Mouse (Mus musculus): ENCODE data around the gene Cd63. TPM values are rescaled to one million over a fixed set of nuclear protein-coding genes. Genes with fewer than 3 reads are reported as not detected.

Cd63 gene
- polyA plus RNA-seq, 1 experiment from 2014 or later, result 119 TPM

DNA sequence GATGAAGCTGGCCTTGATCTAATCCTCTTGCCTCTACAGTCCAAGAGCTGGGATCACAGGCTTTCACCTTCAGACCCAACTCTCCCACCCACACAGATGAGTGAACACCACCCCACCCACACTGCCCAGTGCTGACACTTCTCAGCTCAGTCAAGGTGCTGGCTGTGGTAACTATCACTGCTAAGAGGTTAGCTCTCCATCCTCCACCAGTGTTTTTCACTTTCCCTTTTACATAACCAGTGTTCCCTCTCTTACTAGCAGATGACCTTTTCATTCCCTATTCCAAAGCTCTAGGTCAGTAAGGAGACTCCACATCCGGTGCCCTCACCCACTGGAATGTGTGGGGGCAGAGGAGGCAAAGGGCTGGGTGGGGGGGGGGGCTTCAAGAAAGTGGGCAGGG lies 20.5 kb downstream of the Cd63 start:
- ATAC-seq, result no peak
- H3K4me1 ChIP-seq (replicated peaks; ENCODE audit: control insufficient read depth, insufficient read depth, low read length), result peaks cover 22% of the 10 kb centered on the region
- H3K4me2 ChIP-seq (ENCODE audit: low read length), result no peak overlapping the region

DNA sequence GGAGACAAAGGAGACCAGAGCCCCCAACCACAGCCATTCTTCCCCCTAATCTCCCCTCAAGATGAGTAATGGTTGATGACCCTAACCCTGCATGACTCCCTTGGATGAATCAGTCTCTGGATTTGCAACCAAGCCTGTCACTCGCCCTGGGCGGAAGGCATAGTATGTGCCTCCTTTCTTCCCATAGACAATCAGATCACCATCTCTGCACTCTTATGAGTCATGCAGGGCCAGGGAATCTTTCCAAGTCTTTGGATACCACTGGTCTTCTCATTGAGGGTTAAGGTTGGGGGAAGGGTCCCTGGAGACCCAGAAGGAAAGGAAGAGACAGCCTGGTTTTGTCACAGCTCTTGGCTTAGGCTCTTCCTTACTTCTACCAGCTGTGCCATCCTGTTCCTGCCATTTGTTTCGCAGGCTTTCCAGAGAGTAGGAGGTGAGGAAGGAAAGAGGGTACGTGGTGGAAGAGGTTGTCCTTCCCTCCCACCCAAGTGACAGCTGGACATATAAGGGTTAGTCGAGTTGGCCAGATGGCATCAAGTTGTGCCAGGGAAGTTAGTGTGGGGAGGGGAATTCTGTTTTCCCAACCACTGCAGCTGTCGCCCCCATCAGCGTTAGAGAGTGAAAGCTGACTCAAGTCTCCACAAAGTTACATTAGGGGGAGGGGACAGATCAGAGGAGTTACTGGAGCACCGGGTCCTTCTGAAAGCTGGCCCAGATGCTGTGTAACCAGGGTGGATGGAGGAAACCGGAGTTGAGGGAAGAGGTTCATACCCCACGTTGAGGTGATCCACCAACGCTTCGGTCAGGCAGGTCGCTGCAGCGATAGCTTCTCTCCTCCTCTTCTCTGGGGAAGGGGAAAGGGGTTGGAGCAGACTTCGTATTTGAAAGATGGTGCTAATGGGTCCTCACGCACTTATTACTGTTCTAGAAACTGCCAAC lies 21.4 kb downstream of the Cd63 start:
- Histone ChIP-seq H3K27ac (ENCODE audit: low read length) (peak overlapping the region; percentile 14; the same call in 1 of the 2 replicates), H3K9me3 (ENCODE audit: control insufficient read depth, low read length) (no peaks in the 10 kb centered on the region), H3K9ac (replicated peaks; ENCODE audit: low read depth, low read length) (peak overlapping the region; percentile 71; the same call in 1 of the 2 replicates), H3K4me3 (replicated peaks; ENCODE audit: low read length) (peak overlapping the region; percentile 60), H3K4me1 (replicated peaks; ENCODE audit: control insufficient read depth, insufficient read depth, low read length) (peaks cover 22% of the 10 kb centered on the region), H3K36me3 (ENCODE audit: control insufficient read depth, insufficient read depth) (no peaks in the 10 kb centered on the region), H3K4me2 (ENCODE audit: low read length) (peak overlapping the region; percentile 81), H3K27me3 (replicated peaks; ENCODE audit: control insufficient read depth, insufficient read depth, low read length) (no peaks in the 10 kb centered on the region)
- 71% methylated on average over 16 of the region's 16 CpGs for WGBS
- ATAC-seq, result no peak

More for the DNA sequence above, 20.5 kb downstream of the Cd63 start:
- Histone ChIP-seq H3K9me3 (ENCODE audit: control insufficient read depth, low read length) (no peaks in the 10 kb centered on the region), H3K4me3 (replicated peaks; ENCODE audit: low read length) (no peak overlapping the region), H3K27ac (ENCODE audit: low read length) (no peak overlapping the region), H3K36me3 (ENCODE audit: control insufficient read depth, insufficient read depth) (no peaks in the 10 kb centered on the region), H3K27me3 (replicated peaks; ENCODE audit: control insufficient read depth, insufficient read depth, low read length) (no peaks in the 10 kb centered on the region), H3K9ac (replicated peaks; ENCODE audit: low read depth, low read length) (no peak overlapping the region)
- 58% methylated on average over 1 of the region's 1 CpGs for WGBS

DNA sequence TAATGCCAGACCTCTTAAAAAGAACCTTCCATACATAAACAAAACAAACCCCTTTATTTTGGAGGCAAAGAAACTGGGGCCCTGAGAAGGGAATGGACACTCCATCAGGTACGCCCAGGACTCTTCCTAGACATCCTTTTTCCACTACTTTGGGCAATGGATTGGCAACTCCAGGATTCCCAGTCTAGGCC lies 21.9 kb downstream of the Cd63 start, which contains the start of gene Rdh5:
Rdh5 (minus strand) TSS at position 67 of the 191 bp plus-strand sequence.
- Histone ChIP-seq H3K27me3 (replicated peaks; ENCODE audit: control insufficient read depth, insufficient read depth, low read length) (no peaks in the 10 kb centered on the region), H3K4me2 (ENCODE audit: low read length) (peak within 1 kb of the TSS; percentile 81), H3K4me3 (replicated peaks; ENCODE audit: low read length) (peak within 1 kb of the TSS; percentile 60), H3K36me3 (ENCODE audit: control insufficient read depth, insufficient read depth) (no peaks in the 10 kb centered on the region), H3K27ac (ENCODE audit: low read length) (peak within 1 kb of the TSS; percentile 89), H3K9ac (replicated peaks; ENCODE audit: low read depth, low read length) (peak within 1 kb of the TSS; percentile 71), H3K9me3 (ENCODE audit: control insufficient read depth, low read length) (no peaks in the 10 kb centered on the region), H3K4me1 (replicated peaks; ENCODE audit: control insufficient read depth, insufficient read depth, low read length) (peaks cover 22% of the 10 kb centered on the region)
- no peak for ATAC-seq
- 4% methylated on average over 1 of the region's 1 CpGs for WGBS

DNA sequence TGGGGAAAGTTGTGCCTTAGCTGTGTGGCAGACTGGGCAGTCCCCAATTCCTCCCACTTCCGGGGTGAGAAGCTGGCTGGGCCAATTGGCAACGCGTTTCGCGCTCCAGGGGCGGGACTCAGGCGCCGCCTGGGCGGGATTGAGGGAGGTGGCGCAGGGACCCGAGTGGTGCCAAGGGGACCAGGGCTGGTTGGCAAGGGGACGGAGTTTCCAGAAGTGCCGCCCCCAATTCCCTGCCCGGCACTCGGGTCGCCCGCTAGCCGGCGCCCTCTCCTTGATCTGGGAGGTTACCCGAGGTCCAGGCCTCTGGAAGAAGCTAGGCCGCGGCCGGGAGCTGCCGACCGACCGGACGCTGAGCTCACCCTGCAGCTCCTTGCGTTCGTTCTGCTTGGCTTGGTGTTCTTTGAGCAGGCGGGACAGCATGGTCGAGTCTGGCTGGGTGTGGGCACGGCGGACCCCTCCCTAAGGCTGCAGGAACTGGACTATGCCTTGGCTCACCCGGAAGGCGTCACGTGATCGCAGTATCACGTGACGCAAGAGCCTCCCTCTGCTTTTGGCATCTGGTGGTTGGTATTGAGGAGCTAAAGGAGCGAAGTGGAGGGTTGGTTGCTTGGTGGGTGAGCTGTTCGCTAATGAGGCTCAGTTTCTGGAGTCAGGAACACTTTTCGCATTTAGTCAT lies 22.4 kb downstream of the Cd63 start:
- under 1% methylated on average over 42 of the region's 42 CpGs for WGBS
- H3K9me3 ChIP-seq (ENCODE audit: control insufficient read depth, low read length), result no peaks in the 10 kb centered on the region
- no peaks in the 10 kb centered on the region for H3K36me3 ChIP-seq (ENCODE audit: control insufficient read depth, insufficient read depth)
- peak overlapping the region; percentile 81 for H3K4me2 ChIP-seq (ENCODE audit: low read length)
- H3K27ac ChIP-seq (ENCODE audit: low read length), result peak overlapping the region; percentile 89
- peak; percentile 98 for ATAC-seq
- peaks cover 23% of the 10 kb centered on the region for H3K4me1 ChIP-seq (replicated peaks; ENCODE audit: control insufficient read depth, insufficient read depth, low read length)
- no peaks in the 10 kb centered on the region for H3K27me3 ChIP-seq (replicated peaks; ENCODE audit: control insufficient read depth, insufficient read depth, low read length)
- peak overlapping the region; percentile 60 for H3K4me3 ChIP-seq (replicated peaks; ENCODE audit: low read length)
- peak overlapping the region; percentile 71 for H3K9ac ChIP-seq (replicated peaks; ENCODE audit: low read depth, low read length)

DNA sequence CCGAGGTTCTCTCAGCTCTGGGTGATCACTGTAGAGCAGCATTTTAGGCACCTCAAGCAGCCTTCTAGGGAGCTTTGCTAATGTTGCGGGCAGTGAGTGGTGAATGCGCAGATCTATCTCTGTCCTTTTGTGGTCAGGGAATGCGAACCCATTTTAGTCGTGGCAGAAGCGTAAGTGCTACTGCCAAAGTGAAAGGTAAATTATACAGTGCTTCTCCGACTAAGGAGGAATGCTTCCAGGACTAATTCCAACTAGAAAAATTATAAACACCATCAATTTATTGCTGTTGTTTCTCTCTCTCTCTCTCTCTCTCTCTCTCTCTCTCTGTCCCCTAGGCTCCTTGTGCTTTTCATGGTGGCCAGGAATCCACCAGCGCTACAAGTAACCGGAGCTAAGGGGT lies 23.1 kb downstream of the Cd63 start, which contains the start of gene Bloc1s1:
Bloc1s1 (minus strand) TSS at position 101 of the 400 bp plus-strand sequence.
- peak within 1 kb of the TSS; percentile 89 for H3K27ac ChIP-seq (ENCODE audit: low read length)
- peak within 1 kb of the TSS; percentile 81 for H3K4me2 ChIP-seq (ENCODE audit: low read length)
- H3K9ac ChIP-seq (replicated peaks; ENCODE audit: low read depth, low read length), result peak within 1 kb of the TSS; percentile 71
- H3K27me3 ChIP-seq (replicated peaks; ENCODE audit: control insufficient read depth, insufficient read depth, low read length), result peaks cover 4% of the 10 kb centered on the region; the same call in 1 of the 2 replicates
- WGBS, result 64% methylated on average over 9 of the region's 9 CpGs
- ATAC-seq, result no peak
- peaks cover 28% of the 10 kb centered on the region for H3K4me1 ChIP-seq (replicated peaks; ENCODE audit: control insufficient read depth, insufficient read depth, low read length)
- peak within 1 kb of the TSS; percentile 60 for H3K4me3 ChIP-seq (replicated peaks; ENCODE audit: low read length)
- no peaks in the 10 kb centered on the region for H3K9me3 ChIP-seq (ENCODE audit: control insufficient read depth, low read length)
- no peaks in the 10 kb centered on the region for H3K36me3 ChIP-seq (ENCODE audit: control insufficient read depth, insufficient read depth)

DNA sequence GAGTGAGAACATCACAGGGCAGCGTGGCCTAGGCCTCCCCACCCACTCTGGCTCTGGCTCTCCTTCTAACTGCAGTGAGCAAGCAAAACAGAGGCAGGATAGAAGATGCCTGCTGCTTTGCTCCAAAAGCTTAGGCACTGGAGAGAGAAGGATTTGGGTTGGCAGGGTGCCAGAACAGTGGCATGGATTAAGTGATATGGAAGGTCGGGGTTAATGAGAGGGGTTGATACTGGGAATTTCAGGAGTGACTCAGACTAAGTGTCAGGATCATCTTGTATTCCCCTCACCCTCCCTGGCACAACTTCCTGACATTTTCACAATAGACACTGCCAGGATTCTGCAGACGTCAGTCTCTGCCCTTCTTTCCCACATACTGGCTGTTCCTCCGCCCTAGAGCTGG lies 27.6 kb downstream of the Cd63 start:
- no peak overlapping the region for H3K27ac ChIP-seq (ENCODE audit: low read length)
- peaks cover 15% of the 10 kb centered on the region for H3K4me1 ChIP-seq (replicated peaks; ENCODE audit: control insufficient read depth, insufficient read depth, low read length)
- H3K36me3 ChIP-seq (ENCODE audit: control insufficient read depth, insufficient read depth), result no peaks in the 10 kb centered on the region
- H3K9me3 ChIP-seq (ENCODE audit: control insufficient read depth, low read length), result no peaks in the 10 kb centered on the region
- H3K4me2 ChIP-seq (ENCODE audit: low read length), result no peak overlapping the region
- H3K9ac ChIP-seq (replicated peaks; ENCODE audit: low read depth, low read length), result no peak overlapping the region
- 0 out of 2 replicates have a peak, but pooled peaks have one; percentile 13 for ATAC-seq
- WGBS, result 13% methylated on average over 4 of the region's 4 CpGs
- H3K4me3 ChIP-seq (replicated peaks; ENCODE audit: low read length), result no peak overlapping the region
- H3K27me3 ChIP-seq (replicated peaks; ENCODE audit: control insufficient read depth, insufficient read depth, low read length), result peaks cover 24% of the 10 kb centered on the region

DNA sequence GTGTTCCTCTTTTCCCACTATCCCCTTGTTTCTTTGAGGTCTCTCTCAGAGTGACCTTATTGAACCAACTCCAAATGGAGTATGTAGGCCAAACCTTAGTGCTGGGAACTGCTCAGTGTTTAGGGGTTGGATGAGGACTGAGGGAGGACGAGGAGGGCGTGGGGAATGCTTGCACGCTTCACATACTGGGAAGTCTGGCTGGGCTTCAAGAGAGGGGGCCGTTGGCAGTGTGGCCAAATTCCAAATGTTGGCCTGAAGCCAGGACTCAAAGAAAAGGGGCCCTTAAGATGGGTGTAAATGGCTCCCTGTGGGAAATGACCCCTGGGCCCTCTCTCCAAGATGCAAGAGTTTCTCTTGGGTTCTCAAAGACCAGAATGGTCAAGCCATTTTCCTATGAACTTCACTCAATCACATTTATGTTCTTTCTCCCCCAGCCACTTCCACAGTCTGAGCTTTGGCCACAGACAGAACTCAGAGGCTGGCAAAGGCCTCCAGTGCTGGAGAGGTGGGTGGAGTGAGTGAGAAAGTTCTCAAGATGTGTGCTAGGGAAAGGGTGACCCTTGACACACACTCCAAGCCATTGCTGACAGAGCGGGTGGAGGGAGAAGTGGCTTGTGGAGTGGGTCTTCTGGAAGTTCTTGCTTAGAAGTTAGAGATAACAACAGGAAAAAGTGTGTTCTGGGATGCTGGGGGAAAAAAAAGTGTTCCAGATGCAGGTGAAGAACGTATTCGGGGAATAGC lies 29.0 kb downstream of the Cd63 start:
- Histone ChIP-seq H3K4me2 (ENCODE audit: low read length) (no peak overlapping the region), H3K4me1 (replicated peaks; ENCODE audit: control insufficient read depth, insufficient read depth, low read length) (peaks cover 18% of the 10 kb centered on the region), H3K27me3 (replicated peaks; ENCODE audit: control insufficient read depth, insufficient read depth, low read length) (peaks cover 34% of the 10 kb centered on the region), H3K9me3 (ENCODE audit: control insufficient read depth, low read length) (no peaks in the 10 kb centered on the region), H3K9ac (replicated peaks; ENCODE audit: low read depth, low read length) (no peak overlapping the region), H3K27ac (ENCODE audit: low read length) (no peak overlapping the region), H3K4me3 (replicated peaks; ENCODE audit: low read length) (no peak overlapping the region), H3K36me3 (ENCODE audit: control insufficient read depth, insufficient read depth) (no peaks in the 10 kb centered on the region)
- ATAC-seq, result no peak
- 48% methylated on average over 7 of the region's 7 CpGs for WGBS

DNA sequence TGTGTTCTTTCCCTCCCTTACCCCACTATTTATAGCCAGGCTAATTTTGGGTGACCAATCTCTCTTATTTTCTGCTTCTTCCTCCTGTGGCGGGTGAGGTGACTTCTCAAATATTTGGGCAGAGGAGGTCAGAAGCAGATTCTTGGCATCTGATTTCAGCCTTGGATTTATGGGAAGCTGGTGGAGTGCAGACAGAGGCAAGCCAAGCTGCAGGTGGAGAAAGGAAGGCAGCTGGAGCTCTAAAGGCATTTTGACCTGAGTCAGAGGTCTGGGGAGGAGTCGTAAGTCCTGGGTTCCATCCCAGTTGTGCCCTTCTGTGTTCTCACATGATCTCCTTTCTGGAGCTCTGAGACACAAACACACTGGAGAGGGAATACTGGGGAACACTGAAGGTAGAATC lies 30.7 kb downstream of the Cd63 start:
- H3K9me3 ChIP-seq (ENCODE audit: control insufficient read depth, low read length), result no peaks in the 10 kb centered on the region
- H3K4me2 ChIP-seq (ENCODE audit: low read length), result no peak overlapping the region
- no peak overlapping the region for H3K27ac ChIP-seq (ENCODE audit: low read length)
- peaks cover 50% of the 10 kb centered on the region for H3K27me3 ChIP-seq (replicated peaks; ENCODE audit: control insufficient read depth, insufficient read depth, low read length)
- WGBS, result 78% methylated on average over 2 of the region's 2 CpGs
- peaks cover 18% of the 10 kb centered on the region for H3K4me1 ChIP-seq (replicated peaks; ENCODE audit: control insufficient read depth, insufficient read depth, low read length)
- no peak overlapping the region for H3K9ac ChIP-seq (replicated peaks; ENCODE audit: low read depth, low read length)
- ATAC-seq, result no peak
- H3K4me3 ChIP-seq (replicated peaks; ENCODE audit: low read length), result no peak overlapping the region
- H3K36me3 ChIP-seq (ENCODE audit: control insufficient read depth, insufficient read depth), result no peaks in the 10 kb centered on the region

DNA sequence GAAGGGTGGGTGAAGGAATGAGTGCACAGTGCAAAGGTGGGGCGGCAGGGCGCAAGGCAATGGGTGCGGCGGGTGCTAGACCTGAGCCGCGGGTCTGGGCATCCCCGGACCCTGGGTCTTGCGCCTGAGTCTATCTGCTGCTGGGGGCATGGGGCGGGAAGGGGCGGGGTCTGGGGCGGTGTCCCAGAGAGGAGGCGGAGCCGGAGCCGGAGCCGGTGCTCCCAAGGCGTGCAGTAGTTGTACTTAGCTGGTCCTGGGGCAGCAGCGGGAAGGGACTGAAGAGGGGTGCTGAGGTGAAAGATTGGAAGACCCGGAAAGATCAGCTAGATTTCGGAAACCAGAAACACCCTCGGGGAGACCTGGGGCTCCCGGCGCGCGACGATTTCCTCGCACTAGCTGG lies 32.8 kb downstream of the Cd63 start, which contains the start of gene Itga7:
Itga7 (plus strand) TSS at position 245 of the 400 bp plus-strand sequence.
- peak within 1 kb of the TSS; percentile 82 for H3K4me2 ChIP-seq (ENCODE audit: low read length)
- peaks cover 12% of the 10 kb centered on the region for H3K4me1 ChIP-seq (replicated peaks; ENCODE audit: control insufficient read depth, insufficient read depth, low read length)
- H3K9ac ChIP-seq (replicated peaks; ENCODE audit: low read depth, low read length), result peak within 1 kb of the TSS; percentile 50
- no peaks in the 10 kb centered on the region for H3K36me3 ChIP-seq (ENCODE audit: control insufficient read depth, insufficient read depth)
- no peak within 1 kb of the TSS for H3K27ac ChIP-seq (ENCODE audit: low read length)
- peak; percentile 88 for ATAC-seq
- peak within 1 kb of the TSS; percentile 49 for H3K4me3 ChIP-seq (replicated peaks; ENCODE audit: low read length)
- H3K9me3 ChIP-seq (ENCODE audit: control insufficient read depth, low read length), result no peaks in the 10 kb centered on the region
- peaks cover 50% of the 10 kb centered on the region for H3K27me3 ChIP-seq (replicated peaks; ENCODE audit: control insufficient read depth, insufficient read depth, low read length)
- 2% methylated on average over 25 of the region's 26 CpGs for WGBS

Data from forebrain, embryonic 16.5 days (tissue).